Mouse (Mus musculus): ENCODE results near the gene Glb1.

DNA sequence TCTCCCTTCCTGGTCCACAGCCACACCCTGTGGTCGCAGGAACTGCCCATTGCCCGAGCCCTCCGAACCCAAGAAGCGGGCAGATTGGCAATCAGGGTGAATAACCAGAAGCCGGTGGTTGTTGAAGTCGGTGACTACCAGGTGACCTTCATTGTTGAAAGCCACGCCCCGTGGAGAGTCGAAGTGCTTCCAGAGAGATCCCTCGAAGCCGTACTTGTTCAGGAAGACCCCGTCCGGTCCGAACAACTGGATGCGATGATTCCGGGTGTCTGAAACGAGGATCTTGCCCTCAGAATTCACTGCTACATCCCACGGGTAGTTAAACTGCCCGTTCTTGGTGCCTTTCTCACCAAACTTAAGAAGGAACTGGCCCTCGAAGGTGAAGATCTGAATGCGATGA, 112.0 kb downstream of the Glb1 start:
- TF ChIP-seq CTCF (IDR thresholded peaks at IDR 0.05; ENCODE audit: borderline replicate concordance, control insufficient read depth, extremely low read depth, insufficient read depth, low read length, poor library complexity) (no peak), POLR2A (IDR thresholded peaks at IDR 0.05; ENCODE audit: control insufficient read depth, extremely low read depth, insufficient read depth, low read length, poor library complexity) (no peak)
